Mouse (Mus musculus): Measurements from ENCODE around the gene Slit3. TPM values are rescaled to one million over a fixed set of nuclear protein-coding genes. Genes with fewer than 3 reads are reported as not detected.

Slit3 gene
- total RNA-seq, 2 experiments from 2014 or later: 7.9 to 9.0 TPM

- DNase-seq (ENCODE audit: low spot score): no peak
Measured at GRCm38 (mm10) chr11:35743586-35743985, 622.6 kb downstream of the Slit3 start.

GRCm38 (mm10) chr11:35744571-35744970 lies 623.5 kb downstream of the Slit3 start:
- DNase-seq (ENCODE audit: low spot score): no peak

DNA sequence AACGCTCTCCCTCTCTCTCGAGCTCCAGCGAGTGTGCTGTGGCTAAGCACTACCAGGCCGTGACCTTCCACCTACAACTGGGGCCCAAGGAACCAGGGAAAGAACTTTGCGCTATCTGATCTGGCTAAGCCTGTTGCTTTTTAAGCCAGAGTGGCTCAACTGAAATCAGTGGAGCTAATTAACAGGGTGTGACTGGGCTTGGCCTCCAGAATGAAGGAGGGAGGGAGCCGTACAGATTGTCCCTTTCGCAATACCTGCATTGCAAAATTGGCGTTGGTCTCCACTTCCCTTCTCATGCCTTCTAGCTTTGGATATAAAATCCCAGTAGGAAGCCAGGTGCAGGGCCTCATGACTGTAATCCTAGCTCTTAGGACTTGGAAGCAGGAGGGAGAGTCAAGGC lies 629.6 kb downstream of the Slit3 start:
- DNase-seq (ENCODE audit: low spot score): peak; percentile 93

GRCm38 (mm10) chr11:35754906-35755418 lies 633.9 kb downstream of the Slit3 start:
- DNase-seq (ENCODE audit: low spot score): no peak

- DNase-seq (ENCODE audit: low spot score): no peak
Measured at GRCm38 (mm10) chr11:35755546-35755945, 634.5 kb downstream of the Slit3 start.

GRCm38 (mm10) chr11:35756411-35757303 lies 635.6 kb downstream of the Slit3 start:
- no peak for DNase-seq (ENCODE audit: low spot score)

Small RNA genes lying within 50 kb of the gene (microRNA-seq; reads per million reads assigned to microRNA genes)
- gene Mir218-2: 1.0 reads per million

Measured in gastrocnemius, adult 18-20 months (tissue).